ENCODE assay signal across 35 mouse cellular contexts in genomic region chr15:98521245-98521644, GRCm38 (mm10). TPM values are rescaled to one million over a fixed set of nuclear protein-coding genes. Genes with fewer than 3 reads are reported as not detected.
DNase-seq lines count a peak whose midpoint lies in the region; ATAC-seq and TF ChIP-seq lines count a peak whose summit lies in the region.
"Had no signal": no experiment of that assay in that cellular context is flagged by ENCODE, and none has a peak within 500 bp of the region (broad histone marks: within the 10 kb centered on the region; RNA-seq: fewer than 3 reads in every experiment).

No protein-coding gene starts in this region.

- TF ChIP-seq EP300 in lung, postnatal 0 days (IDR thresholded peaks at IDR 0.05): no peak

- no peaks in the 10 kb centered on the region for H3K4me1 ChIP-seq in midbrain, embryonic 12.5 days
- no peaks in the 10 kb centered on the region for H3K4me1 ChIP-seq in midbrain, embryonic 16.5 days (ENCODE audit: control insufficient read depth, insufficient read depth, low read length)
- no peaks in the 10 kb centered on the region for H3K4me1 ChIP-seq in lung, postnatal 0 days (ENCODE audit: insufficient read depth, low read depth, low read length)
- no peaks in the 10 kb centered on the region; the same call in 1 of the 2 replicates for H3K4me1 ChIP-seq in heart, embryonic 12.5 days (replicated peaks)
- H3K4me1 ChIP-seq: embryonic facial prominence, embryonic 12.5 days; embryonic facial prominence, embryonic 15.5 days; forebrain, embryonic 12.5 days; forebrain, embryonic 15.5 days; heart, embryonic 10.5 days; hindbrain, embryonic 12.5 days; hindbrain, embryonic 15.5 days had no signal

- no peak overlapping the region for H3K4me2 ChIP-seq in midbrain, embryonic 12.5 days (replicated peaks)
- no peak overlapping the region for H3K4me2 ChIP-seq in midbrain, embryonic 16.5 days (ENCODE audit: low read length)
- H3K4me2 ChIP-seq in lung, postnatal 0 days (replicated peaks; ENCODE audit: low read depth, low read length): no peak overlapping the region
- H3K4me2 ChIP-seq in heart, embryonic 12.5 days: no peak overlapping the region
- H3K4me2 ChIP-seq: embryonic facial prominence, embryonic 12.5 days; embryonic facial prominence, embryonic 15.5 days; forebrain, embryonic 12.5 days; forebrain, embryonic 15.5 days; hindbrain, embryonic 12.5 days; hindbrain, embryonic 15.5 days had no signal

- H3K9ac ChIP-seq in midbrain, embryonic 12.5 days (replicated peaks): 0 out of 2 replicates have a peak overlapping the region, but pooled peaks have one; percentile 8
- H3K9ac ChIP-seq in midbrain, embryonic 16.5 days (ENCODE audit: low read depth, low read length): no peak overlapping the region
- H3K9ac ChIP-seq in lung, postnatal 0 days (replicated peaks; ENCODE audit: low read depth): no peak overlapping the region
- H3K9ac ChIP-seq in heart, embryonic 12.5 days: no peak overlapping the region
- H3K9ac ChIP-seq: embryonic facial prominence, embryonic 12.5 days; embryonic facial prominence, embryonic 15.5 days; forebrain, embryonic 12.5 days; forebrain, embryonic 15.5 days; hindbrain, embryonic 12.5 days; hindbrain, embryonic 15.5 days had no signal

- peaks cover 79% of the 10 kb centered on the region for H3K36me3 ChIP-seq in midbrain, embryonic 12.5 days
- peaks cover 45% of the 10 kb centered on the region for H3K36me3 ChIP-seq in midbrain, embryonic 16.5 days (ENCODE audit: control insufficient read depth, insufficient read depth, low read length)
- H3K36me3 ChIP-seq in C2C12 (ENCODE audit: control insufficient read depth, insufficient read depth): peaks cover 94% of the 10 kb centered on the region
- H3K36me3 ChIP-seq in lung, postnatal 0 days (ENCODE audit: insufficient read depth, low read length): peaks cover 33% of the 10 kb centered on the region; the same call in 1 of the 2 replicates
- peaks cover 76% of the 10 kb centered on the region for H3K36me3 ChIP-seq in heart, embryonic 12.5 days

- H3ac ChIP-seq in C2C12 (ENCODE audit: control insufficient read depth, insufficient read length, low read depth): no peak overlapping the region

- no peak for ATAC-seq in midbrain, embryonic 12.5 days (ENCODE audit: low FRiP score, low read depth)
- no peak for ATAC-seq in midbrain, embryonic 16.5 days
- ATAC-seq in common myeloid progenitor, adult 5-6 weeks (replicated peaks; ENCODE audit: low read depth, poor library complexity, severe bottlenecking): 0 out of 2 replicates have a peak, but pooled peaks have one; percentile 12
- ATAC-seq in lung, postnatal 0 days: no peak
- no peak for ATAC-seq in heart, embryonic 12.5 days (ENCODE audit: insufficient number of reproducible peaks, low FRiP score)
- ATAC-seq: CD4-positive, CD25-positive, alpha-beta regulatory T cell, adult 4 months; forebrain, embryonic 15.5 days; intestine, postnatal 0 days; Patski had no signal

- TF ChIP-seq CTCF in C2C12 (IDR thresholded peaks at IDR 0.05; ENCODE audit: control insufficient read depth, insufficient read depth, insufficient read length): no peak
- no peak for TF ChIP-seq CTCF in lung, postnatal 0 days (IDR thresholded peaks at IDR 0.05)

- no peaks in the 10 kb centered on the region for H3K9me3 ChIP-seq in midbrain, embryonic 12.5 days
- H3K9me3 ChIP-seq in midbrain, embryonic 16.5 days (replicated peaks; ENCODE audit: control insufficient read depth, low read length, poor library complexity, severe bottlenecking): no peaks in the 10 kb centered on the region
- no peaks in the 10 kb centered on the region for H3K9me3 ChIP-seq in lung, postnatal 0 days (ENCODE audit: low read length)
- no peaks in the 10 kb centered on the region for H3K9me3 ChIP-seq in heart, embryonic 12.5 days (replicated peaks)
- H3K9me3 ChIP-seq: embryonic facial prominence, embryonic 12.5 days; embryonic facial prominence, embryonic 15.5 days; forebrain, embryonic 12.5 days; forebrain, embryonic 15.5 days; heart, embryonic 10.5 days; hindbrain, embryonic 12.5 days; hindbrain, embryonic 15.5 days had no signal

- H3K27me3 ChIP-seq in midbrain, embryonic 12.5 days: no peaks in the 10 kb centered on the region
- H3K27me3 ChIP-seq in midbrain, embryonic 16.5 days (ENCODE audit: control insufficient read depth, insufficient read depth, low read depth, low read length): no peaks in the 10 kb centered on the region
- no peaks in the 10 kb centered on the region for H3K27me3 ChIP-seq in C2C12 (ENCODE audit: control insufficient read depth, insufficient read depth, insufficient read length)
- H3K27me3 ChIP-seq in lung, postnatal 0 days (replicated peaks; ENCODE audit: insufficient read depth, low read length): no peaks in the 10 kb centered on the region
- no peaks in the 10 kb centered on the region for H3K27me3 ChIP-seq in heart, embryonic 12.5 days (replicated peaks)
- H3K27me3 ChIP-seq: embryonic facial prominence, embryonic 12.5 days; embryonic facial prominence, embryonic 15.5 days; forebrain, embryonic 12.5 days; forebrain, embryonic 15.5 days; hindbrain, embryonic 12.5 days; hindbrain, embryonic 15.5 days; Patski had no signal

- H3K79me3 ChIP-seq in C2C12 (ENCODE audit: low read depth): peaks cover 64% of the 10 kb centered on the region

- H3K79me2 ChIP-seq in C2C12 (ENCODE audit: control insufficient read depth, insufficient read depth): peaks cover 76% of the 10 kb centered on the region

- DNase-seq in lung, postnatal 0 days (ENCODE audit: low spot score): no peak
- DNase-seq in right cerebral cortex, adult 18-20 months: no peak
- DNase-seq: adrenal gland, postnatal 10 days; adrenal gland, postnatal 36 days; B cell, adult 2 months; cerebellum, adult 18-20 months; cerebellum, adult 9-10 months; cerebellum, postnatal 14 days; gastrocnemius, postnatal 25 days; heart, adult 2 months had no signal

- WGBS in midbrain, embryonic 12.5 days: 96% methylated on average over 3 of the region's 3 CpGs
- 94% methylated on average over 3 of the region's 3 CpGs for WGBS in midbrain, embryonic 16.5 days
- 92% methylated on average over 3 of the region's 3 CpGs for WGBS in lung, postnatal 0 days
- 93% methylated on average over 3 of the region's 3 CpGs for WGBS in heart, embryonic 12.5 days

- H3K4me3 ChIP-seq in midbrain, embryonic 12.5 days: no peak overlapping the region
- no peak overlapping the region for H3K4me3 ChIP-seq in midbrain, embryonic 16.5 days (ENCODE audit: low read depth, low read length)
- H3K4me3 ChIP-seq in C2C12 (ENCODE audit: insufficient read depth, poor library complexity, severe bottlenecking): no peak overlapping the region
- no peak overlapping the region for H3K4me3 ChIP-seq in lung, postnatal 0 days (ENCODE audit: low read depth, low read length)
- no peak overlapping the region for H3K4me3 ChIP-seq in heart, embryonic 12.5 days
- H3K4me3 ChIP-seq: embryonic facial prominence, embryonic 12.5 days; embryonic facial prominence, embryonic 15.5 days; erythroblast, embryonic 14.5 days; forebrain, embryonic 12.5 days; forebrain, embryonic 15.5 days; heart, adult 2 months; heart, embryonic 10.5 days; hindbrain, embryonic 12.5 days; hindbrain, embryonic 15.5 days had no signal

- H3K27ac ChIP-seq in midbrain, embryonic 12.5 days (replicated peaks): no peak overlapping the region
- no peak overlapping the region for H3K27ac ChIP-seq in midbrain, embryonic 16.5 days (ENCODE audit: low read length)
- no peak overlapping the region for H3K27ac ChIP-seq in lung, postnatal 0 days (ENCODE audit: low read length)
- no peak overlapping the region for H3K27ac ChIP-seq in heart, embryonic 12.5 days (ENCODE audit: poor library complexity, severe bottlenecking)
- H3K27ac ChIP-seq: embryonic facial prominence, embryonic 12.5 days; embryonic facial prominence, embryonic 15.5 days; forebrain, embryonic 12.5 days; forebrain, embryonic 15.5 days; heart, adult 2 months; heart, embryonic 10.5 days; hindbrain, embryonic 12.5 days; hindbrain, embryonic 15.5 days had no signal

RNA-seq across cellular contexts. Expression of gene Kansl2, which starts 12.8 kb away (rescaled TPM):
- polyA plus RNA-seq in midbrain, embryonic 12.5 days (2016; fragmentation: Nextera tagmentation; extraction: Ambion mirVana): 171 and 175 TPM in 2 replicates
- 106 and 113 TPM in 2 replicates for polyA plus RNA-seq in midbrain, embryonic 16.5 days (2015; fragmentation: Nextera tagmentation; extraction: Ambion mirVana)
- 178 TPM for polyA plus RNA-seq in C2C12 (2012; fragmentation: generic; extraction: Trizol)
- 57.1 and 63.0 TPM in 2 replicates for total RNA-seq in common myeloid progenitor, adult 5-6 weeks (2017)
- 50.4 and 56.0 TPM in 2 replicates for polyA plus RNA-seq in lung, postnatal 0 days (2015; fragmentation: Nextera tagmentation; extraction: Ambion mirVana)
- polyA plus RNA-seq in heart, embryonic 12.5 days (2016; fragmentation: Nextera tagmentation; extraction: Ambion mirVana): 95.9 and 99.7 TPM in 2 replicates

RNA-seq across cellular contexts. Expression of gene Olfr279, which starts 29.0 kb away (rescaled TPM):
- not detected in 2 replicates for polyA plus RNA-seq in midbrain, embryonic 12.5 days (2016; fragmentation: Nextera tagmentation; extraction: Ambion mirVana)
- polyA plus RNA-seq in midbrain, embryonic 16.5 days (2015; fragmentation: Nextera tagmentation; extraction: Ambion mirVana): not detected in 2 replicates
- not detected for polyA plus RNA-seq in C2C12 (2012; fragmentation: generic; extraction: Trizol)
- total RNA-seq in common myeloid progenitor, adult 5-6 weeks (2017): not detected in 2 replicates
- polyA plus RNA-seq in lung, postnatal 0 days (2015; fragmentation: Nextera tagmentation; extraction: Ambion mirVana): not detected in 2 replicates
- polyA plus RNA-seq in heart, embryonic 12.5 days (2016; fragmentation: Nextera tagmentation; extraction: Ambion mirVana): not detected in 2 replicates
- total RNA-seq: adrenal gland, adult 18-20 months; adrenal gland, postnatal 10 days; adrenal gland, postnatal 36 days; gastrocnemius, adult 8-10 months; gastrocnemius, postnatal 25 days; granulocyte monocyte progenitor cell, adult 5-6 weeks; heart, adult 2 months; heart, postnatal 25 days; hematopoietic stem cell, adult 5-6 weeks had no signal
- polyA plus RNA-seq: CD4-positive, CD25-positive, alpha-beta regulatory T cell, adult 4 months; erythroblast, embryonic 14.5 days; forebrain, embryonic 12.5 days; forebrain, embryonic 15.5 days; heart, adult 2 months; heart, embryonic 10.5 days; heart, embryonic 14.5 days; heart, postnatal 0 days; hindbrain, embryonic 12.5 days; hindbrain, embryonic 15.5 days; intestine, embryonic 14.5 days; intestine, postnatal 0 days; Patski had no signal

RNA-seq across cellular contexts. Expression of gene Lalba, which starts 38.7 kb away (rescaled TPM):
- polyA plus RNA-seq in midbrain, embryonic 12.5 days (2016; fragmentation: Nextera tagmentation; extraction: Ambion mirVana): not detected in 2 replicates
- not detected in 2 replicates for polyA plus RNA-seq in midbrain, embryonic 16.5 days (2015; fragmentation: Nextera tagmentation; extraction: Ambion mirVana)
- polyA plus RNA-seq in C2C12 (2012; fragmentation: generic; extraction: Trizol): not detected
- not detected in 2 replicates for total RNA-seq in common myeloid progenitor, adult 5-6 weeks (2017)
- 0.31 and 3.3 TPM in 2 replicates for polyA plus RNA-seq in lung, postnatal 0 days (2015; fragmentation: Nextera tagmentation; extraction: Ambion mirVana)
- polyA plus RNA-seq in heart, embryonic 12.5 days (2016; fragmentation: Nextera tagmentation; extraction: Ambion mirVana): not detected in 2 replicates
- total RNA-seq: adrenal gland, adult 18-20 months; adrenal gland, postnatal 36 days; ES-E14; gastrocnemius, adult 8-10 months; gastrocnemius, postnatal 25 days; granulocyte monocyte progenitor cell, adult 5-6 weeks; heart, adult 2 months; heart, postnatal 25 days; hematopoietic stem cell, adult 5-6 weeks had no signal
- polyA plus RNA-seq: embryonic facial prominence, embryonic 12.5 days; embryonic facial prominence, embryonic 15.5 days; erythroblast, embryonic 14.5 days; forebrain, embryonic 12.5 days; forebrain, embryonic 15.5 days; heart, embryonic 10.5 days; heart, embryonic 14.5 days; hindbrain, embryonic 12.5 days; hindbrain, embryonic 15.5 days; Patski had no signal

RNA-seq across cellular contexts. Expression of gene Ccnt1, which starts 49.5 kb away (rescaled TPM):
- polyA plus RNA-seq in midbrain, embryonic 12.5 days (2016; fragmentation: Nextera tagmentation; extraction: Ambion mirVana): 63.3 and 63.9 TPM in 2 replicates
- 65.3 and 73.1 TPM in 2 replicates for polyA plus RNA-seq in midbrain, embryonic 16.5 days (2015; fragmentation: Nextera tagmentation; extraction: Ambion mirVana)
- polyA plus RNA-seq in C2C12 (2012; fragmentation: generic; extraction: Trizol): 13.4 TPM
- total RNA-seq in common myeloid progenitor, adult 5-6 weeks (2017): 52.6 and 74.4 TPM in 2 replicates
- polyA plus RNA-seq in lung, postnatal 0 days (2015; fragmentation: Nextera tagmentation; extraction: Ambion mirVana): 31.0 and 32.2 TPM in 2 replicates
- 37.9 and 39.5 TPM in 2 replicates for polyA plus RNA-seq in heart, embryonic 12.5 days (2016; fragmentation: Nextera tagmentation; extraction: Ambion mirVana)

RNA-seq across cellular contexts. Expression of gene 4930415O20Rik, which starts 49.6 kb away (rescaled TPM):
- not detected in 2 replicates for polyA plus RNA-seq in midbrain, embryonic 12.5 days (2016; fragmentation: Nextera tagmentation; extraction: Ambion mirVana)
- polyA plus RNA-seq in midbrain, embryonic 16.5 days (2015; fragmentation: Nextera tagmentation; extraction: Ambion mirVana): not detected in 2 replicates
- polyA plus RNA-seq in C2C12 (2012; fragmentation: generic; extraction: Trizol): 0.09 TPM
- total RNA-seq in common myeloid progenitor, adult 5-6 weeks (2017): not detected in 2 replicates
- polyA plus RNA-seq in lung, postnatal 0 days (2015; fragmentation: Nextera tagmentation; extraction: Ambion mirVana): 0.31 TPM in 1 of 2 replicates, not detected in the other
- not detected in 2 replicates for polyA plus RNA-seq in heart, embryonic 12.5 days (2016; fragmentation: Nextera tagmentation; extraction: Ambion mirVana)
- total RNA-seq: ES-E14; granulocyte monocyte progenitor cell, adult 5-6 weeks; hematopoietic stem cell, adult 5-6 weeks had no signal
- polyA plus RNA-seq: CD4-positive, CD25-positive, alpha-beta regulatory T cell, adult 4 months; embryonic facial prominence, embryonic 12.5 days; erythroblast, embryonic 14.5 days; forebrain, embryonic 12.5 days; heart, adult 2 months; hindbrain, embryonic 15.5 days; intestine, postnatal 0 days had no signal
